Mouse (Mus musculus) erythroblast, embryonic 14.5 days (primary cell): ENCODE results near the gene Col6a6.

Source experiments
- GATA1 ChIP-seq: IDR thresholded peaks from 2 replicates; pipeline ENCODE4 v1.6.1; 2012; ENCODE audit warnings: low read length, inconsistent platforms, mixed read lengths
- TAL1 ChIP-seq: IDR thresholded peaks from 3 replicates; pipeline ENCODE4 v1.6.1; 2012; ENCODE audit warnings: low read length, inconsistent platforms, mixed read lengths

DNA sequence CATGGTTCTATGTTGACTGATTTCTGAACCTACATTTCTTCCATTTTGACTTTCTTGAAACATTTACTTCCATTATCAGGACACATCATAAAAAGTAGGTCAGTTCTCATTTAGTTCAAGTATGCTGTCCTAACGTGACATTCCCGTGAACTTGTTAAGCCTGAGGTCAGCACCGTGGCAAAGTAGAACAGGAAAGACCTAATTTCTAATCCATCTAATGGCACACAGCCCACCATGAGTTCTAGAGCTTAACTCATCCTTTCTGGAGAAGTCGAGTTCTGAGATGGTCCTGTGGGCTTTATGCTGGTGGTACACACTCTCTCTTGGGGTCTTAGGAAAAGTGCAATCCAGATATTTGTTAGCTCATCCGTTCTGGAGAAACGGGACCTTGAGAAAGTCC lies 49.2 kb downstream of the Col6a6 start:
- TF ChIP-seq GATA1 (no peak), TAL1 (no peak)
